Comparison of ENCODE assay signal across 8 mouse cellular contexts in the genomic region with DNA sequence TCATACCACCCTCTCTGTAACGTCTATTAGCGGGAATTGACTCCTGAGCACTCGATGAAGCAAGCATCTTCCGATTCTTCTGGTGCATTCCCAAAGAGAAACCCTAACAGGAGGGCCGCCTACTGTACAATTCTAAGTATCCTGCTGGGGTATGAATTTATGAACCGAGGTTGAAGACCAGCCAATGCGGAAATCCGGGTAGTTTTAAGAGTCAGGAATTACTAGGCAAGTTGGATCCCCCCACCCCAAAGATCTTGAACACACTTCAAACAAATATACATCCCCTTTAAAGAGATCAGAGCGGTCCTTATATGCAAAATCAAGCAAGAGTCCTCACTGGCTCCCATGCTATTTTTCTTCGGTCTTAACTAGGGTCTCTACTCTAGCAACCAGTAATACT. TPM values are rescaled to one million over a fixed set of nuclear protein-coding genes. Genes with fewer than 3 reads are reported as not detected.
A peak's percentile ranks its signal among the peaks of the same experiment; 100 is the strongest.
DNase-seq lines count a peak whose midpoint lies in the region; ATAC-seq lines count a peak whose summit lies in the region.

No protein-coding gene starts in this region.

- no peaks in the 10 kb centered on the region for H3K9me3 ChIP-seq in heart, embryonic 12.5 days (replicated peaks)
- no peaks in the 10 kb centered on the region for H3K9me3 ChIP-seq in kidney, embryonic 16.5 days (ENCODE audit: low read length)
- H3K9me3 ChIP-seq in stomach, embryonic 15.5 days = no peaks in the 10 kb centered on the region

- ATAC-seq in heart, embryonic 12.5 days (ENCODE audit: insufficient number of reproducible peaks, low FRiP score) = no peak
- ATAC-seq in kidney, embryonic 16.5 days (ENCODE audit: low FRiP score, low TSS enrichment) = peak; percentile 9; the same call in 1 of the 2 replicates
- no peak for ATAC-seq in stomach, embryonic 15.5 days (ENCODE audit: insufficient read depth, low FRiP score, low read depth)

- peak overlapping the region; percentile 98 for H3K9ac ChIP-seq in heart, embryonic 12.5 days
- H3K9ac ChIP-seq in kidney, embryonic 16.5 days (replicated peaks; ENCODE audit: low read length) = peak overlapping the region; percentile 98
- peak overlapping the region; percentile 99 for H3K9ac ChIP-seq in stomach, embryonic 15.5 days

- H3K27ac ChIP-seq in heart, embryonic 12.5 days (ENCODE audit: poor library complexity, severe bottlenecking) = peak overlapping the region; percentile 100
- H3K27ac ChIP-seq in kidney, embryonic 16.5 days (ENCODE audit: low read length) = peak overlapping the region; percentile 98
- peak overlapping the region; percentile 100 for H3K27ac ChIP-seq in stomach, embryonic 15.5 days

- peak overlapping the region; percentile 89 for H3K4me2 ChIP-seq in heart, embryonic 12.5 days
- H3K4me2 ChIP-seq in kidney, embryonic 16.5 days (replicated peaks; ENCODE audit: low read depth, low read length) = peak overlapping the region; percentile 92
- H3K4me2 ChIP-seq in stomach, embryonic 15.5 days = peak overlapping the region; percentile 63

- no peaks in the 10 kb centered on the region for H3K27me3 ChIP-seq in heart, embryonic 12.5 days (replicated peaks)
- H3K27me3 ChIP-seq in kidney, embryonic 16.5 days (ENCODE audit: insufficient read depth, low read length) = no peaks in the 10 kb centered on the region
- H3K27me3 ChIP-seq in stomach, embryonic 15.5 days (replicated peaks) = no peaks in the 10 kb centered on the region

- under 1% methylated on average over 10 of the region's 10 CpGs for WGBS in heart, embryonic 12.5 days
- WGBS in kidney, embryonic 16.5 days = under 1% methylated on average over 10 of the region's 10 CpGs
- WGBS in stomach, embryonic 15.5 days = under 1% methylated on average over 10 of the region's 10 CpGs

- peak overlapping the region; percentile 94 for H3K4me3 ChIP-seq in heart, embryonic 12.5 days
- peak overlapping the region; percentile 92 for H3K4me3 ChIP-seq in kidney, embryonic 16.5 days (ENCODE audit: low read length)
- peak overlapping the region; percentile 99 for H3K4me3 ChIP-seq in stomach, embryonic 15.5 days (replicated peaks)

- H3K4me1 ChIP-seq in heart, embryonic 12.5 days (replicated peaks) = peaks cover 12% of the 10 kb centered on the region; the same call in 1 of the 2 replicates
- peaks cover 15% of the 10 kb centered on the region for H3K4me1 ChIP-seq in kidney, embryonic 16.5 days (ENCODE audit: insufficient read depth, low read length)
- H3K4me1 ChIP-seq in stomach, embryonic 15.5 days = no peaks in the 10 kb centered on the region

- no peaks in the 10 kb centered on the region for H3K36me3 ChIP-seq in heart, embryonic 12.5 days
- 0 out of 2 replicates have a peak, but pooled peaks cover 4% of the 10 kb centered on the region for H3K36me3 ChIP-seq in kidney, embryonic 16.5 days (ENCODE audit: insufficient read depth, low read length)
- no peaks in the 10 kb centered on the region for H3K36me3 ChIP-seq in stomach, embryonic 15.5 days

- DNase-seq in layer of hippocampus, adult 11-12 months (ENCODE audit: low spot score) = peak; percentile 18
- no peak for DNase-seq in layer of hippocampus, postnatal 36 days
- peak; percentile 37 for DNase-seq in MEL-GATA-1-ER (ENCODE audit: extremely low read depth, low read depth)
- DNase-seq in embryo, embryonic 11 days = peak; percentile 19
- DNase-seq in lung, postnatal 36 days = peak; percentile 53

RNA-seq across cellular contexts. Expression of gene Prrc2c, which starts 0.9 kb away (rescaled TPM):
- 100 to 1,000 TPM; 169 to 207 TPM for total RNA-seq in layer of hippocampus, postnatal 36 days (2021)
- 90.9 and 96.7 TPM in 2 replicates for polyA plus RNA-seq in heart, embryonic 12.5 days (2016; fragmentation: Nextera tagmentation; extraction: Ambion mirVana)
- polyA plus RNA-seq in kidney, embryonic 16.5 days (2015; fragmentation: Nextera tagmentation; extraction: Ambion mirVana) = 124 and 144 TPM in 2 replicates
- polyA plus RNA-seq in stomach, embryonic 15.5 days (2015; fragmentation: Nextera tagmentation; extraction: Ambion mirVana) = 125 and 144 TPM in 2 replicates

Comparison
In these comparisons a context has a peak if more than half of its experiments do, and no peak if none do; other contexts are left out.
1. DNase-seq: peak in layer of hippocampus, adult 11-12 months (single experiment), MEL-GATA-1-ER (single experiment), embryo, embryonic 11 days (single experiment) and lung, postnatal 36 days (single experiment); none in layer of hippocampus, postnatal 36 days (0 of 2).
2. Peak in every context shown above with its lines, with median percentiles within 50 percentile points of each other: H3K27ac ChIP-seq, H3K4me2 ChIP-seq, H3K4me3 ChIP-seq and H3K9ac ChIP-seq.